In genomic region chr1:43565260-43565659, GRCm38 (mm10) we compare ENCODE assay signal across 19 mouse cellular contexts.
"Had no signal": no experiment of that assay in that cellular context is flagged by ENCODE, and none has a peak within 500 bp of the region (broad histone marks: within the 10 kb centered on the region; RNA-seq: fewer than 3 reads in every experiment).

No protein-coding gene starts in this region.

- H3K4me2 ChIP-seq: kidney, embryonic 15.5 days; limb, embryonic 12.5 days; limb, embryonic 15.5 days; midbrain, embryonic 13.5 days; neural tube, embryonic 13.5 days had no signal

- H3K4me1 ChIP-seq: kidney, embryonic 15.5 days; limb, embryonic 12.5 days; midbrain, embryonic 10.5 days had no signal

- H3K9ac ChIP-seq: kidney, embryonic 15.5 days; limb, embryonic 12.5 days; limb, embryonic 15.5 days; midbrain, embryonic 13.5 days; neural tube, embryonic 13.5 days had no signal

- H3K27ac ChIP-seq: kidney, embryonic 15.5 days; limb, embryonic 12.5 days; limb, embryonic 15.5 days; macrophage; midbrain, embryonic 10.5 days; midbrain, embryonic 13.5 days; neural tube, embryonic 13.5 days; stomach, postnatal 0 days had no signal

- H3K9me3 ChIP-seq: kidney, embryonic 15.5 days; limb, embryonic 12.5 days; limb, embryonic 15.5 days; midbrain, embryonic 10.5 days; midbrain, embryonic 13.5 days; neural tube, embryonic 13.5 days had no signal

- DNase-seq: kidney, adult 11 months; kidney, adult 8-10 months; kidney, postnatal 14 days; kidney, postnatal 4 days; left cerebral cortex, postnatal 4 days; lung, adult 2 months; right cerebral cortex, postnatal 4 days; thymus, postnatal 25 days had no signal

- H3K4me3 ChIP-seq: kidney, embryonic 15.5 days; limb, embryonic 12.5 days; limb, embryonic 15.5 days; midbrain, embryonic 10.5 days; midbrain, embryonic 13.5 days; myocyte; neural tube, embryonic 13.5 days had no signal

- H3K27me3 ChIP-seq: kidney, embryonic 15.5 days; limb, embryonic 12.5 days; limb, embryonic 15.5 days; midbrain, embryonic 13.5 days; neural tube, embryonic 13.5 days had no signal

- ATAC-seq: inflammation-experienced regulatory T-cells, adult 6 months; midbrain, embryonic 13.5 days; midbrain, embryonic 16.5 days had no signal
